Mouse (Mus musculus): Measurements from ENCODE around the gene Plxnb3. TPM values are rescaled to one million over a fixed set of nuclear protein-coding genes. Genes with fewer than 3 reads are reported as not detected.

Gene Plxnb3
- polyA plus RNA-seq, 1 experiment, result 3.1 TPM

DNA sequence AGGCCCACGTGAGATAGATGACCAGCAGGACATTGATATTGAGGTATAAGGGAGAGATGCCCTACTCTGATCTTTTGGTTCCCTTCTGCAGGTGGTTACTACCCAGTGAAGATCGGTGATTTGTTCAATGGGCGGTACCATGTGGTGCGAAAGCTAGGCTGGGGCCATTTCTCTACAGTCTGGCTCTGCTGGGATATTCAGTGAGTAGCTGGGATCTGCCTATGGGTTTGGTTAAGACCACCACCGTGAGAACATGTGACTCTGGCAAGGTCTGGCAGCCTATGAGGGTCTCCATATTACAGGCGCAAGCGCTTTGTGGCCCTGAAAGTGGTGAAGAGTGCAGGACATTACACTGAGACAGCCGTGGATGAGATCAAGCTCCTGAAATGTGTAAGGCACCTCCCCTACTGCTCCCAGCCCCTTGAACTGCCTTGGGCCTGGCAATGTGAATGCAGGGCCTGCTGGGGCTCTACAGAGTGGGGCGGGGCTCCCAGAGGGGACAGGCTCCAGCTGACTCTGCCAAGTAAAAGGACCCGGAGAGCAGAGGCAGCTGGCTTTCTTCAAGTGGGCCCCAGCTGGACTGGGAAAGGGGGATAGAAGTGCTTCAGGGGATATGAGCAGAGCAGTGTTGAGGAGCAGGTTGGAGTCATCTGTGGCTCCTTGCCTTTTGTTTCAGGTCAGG is 18.1 kb downstream of the Plxnb3 start:
- peaks cover 74% of the 10 kb centered on the region for H3K36me3 ChIP-seq (replicated peaks; ENCODE audit: low read length)
- peaks cover 31% of the 10 kb centered on the region for H3K27me3 ChIP-seq (replicated peaks)
- no peak overlapping the region for H3K4me3 ChIP-seq (replicated peaks)
- peaks cover 13% of the 10 kb centered on the region for H3K4me1 ChIP-seq
- no peak for TF ChIP-seq GATA1 (IDR thresholded peaks at IDR 0.05; ENCODE audit: borderline replicate concordance, low read length)
- no peak for TF ChIP-seq FLI1 (IDR thresholded peaks at IDR 0.05; ENCODE audit: low read length)
- no peaks in the 10 kb centered on the region for H3K9me3 ChIP-seq

DNA sequence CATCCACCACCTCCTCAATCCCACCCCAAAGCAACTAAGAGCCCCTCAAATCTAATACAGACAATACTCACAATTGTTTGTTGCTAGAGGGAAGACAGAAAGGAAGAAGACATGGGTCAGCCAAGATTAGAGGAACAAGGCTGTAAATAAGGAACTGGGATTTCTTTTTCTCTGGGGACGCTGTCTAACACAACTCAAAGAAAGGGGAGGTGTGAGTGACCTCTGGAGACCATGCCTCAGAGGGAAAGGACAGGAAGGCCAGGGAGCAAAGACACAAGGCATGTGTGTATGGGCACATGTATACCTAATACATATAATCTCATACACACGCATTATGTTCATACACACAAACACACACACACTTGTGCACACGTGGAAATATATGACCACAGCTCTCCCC is 25.3 kb downstream of the Plxnb3 start:
- Histone ChIP-seq H3K9me3 (peaks cover 8% of the 10 kb centered on the region; the same call in 1 of the 2 replicates), H3K4me1 (peaks cover 20% of the 10 kb centered on the region), H3K27me3 (replicated peaks) (peaks cover 29% of the 10 kb centered on the region), H3K4me3 (replicated peaks) (no peak overlapping the region), H3K36me3 (replicated peaks; ENCODE audit: low read length) (peaks cover 70% of the 10 kb centered on the region)
- TF ChIP-seq GATA1 (IDR thresholded peaks at IDR 0.05; ENCODE audit: borderline replicate concordance, low read length) (no peak), FLI1 (IDR thresholded peaks at IDR 0.05; ENCODE audit: low read length) (no peak)

DNA sequence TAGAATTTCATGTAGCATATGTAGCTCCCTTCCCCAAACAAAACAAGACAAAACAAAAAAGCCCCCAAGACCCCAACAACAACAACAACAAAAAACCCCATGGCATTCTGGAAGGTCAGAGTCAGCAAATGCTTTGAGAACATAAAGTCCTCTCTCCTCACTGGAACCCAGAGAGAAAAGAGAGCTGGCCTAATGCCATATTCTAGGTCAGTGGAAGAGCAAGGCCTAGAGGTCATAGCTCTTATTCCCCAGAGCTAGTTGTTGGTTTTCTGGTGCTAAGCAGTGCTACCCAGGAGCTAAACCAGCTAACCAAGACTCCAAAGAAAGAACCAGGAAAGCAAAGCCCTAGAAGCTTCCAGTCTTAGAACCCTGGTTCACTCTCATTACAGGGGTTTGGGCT is 28.8 kb downstream of the Plxnb3 start:
- H3K4me3 ChIP-seq (replicated peaks), result peak overlapping the region; percentile 93
- no peak for TF ChIP-seq FLI1 (IDR thresholded peaks at IDR 0.05; ENCODE audit: low read length)
- no peak for TF ChIP-seq GATA1 (IDR thresholded peaks at IDR 0.05; ENCODE audit: borderline replicate concordance, low read length)
- peaks cover 33% of the 10 kb centered on the region for H3K27me3 ChIP-seq (replicated peaks)
- peaks cover 10% of the 10 kb centered on the region; the same call in 1 of the 2 replicates for H3K9me3 ChIP-seq
- peaks cover 58% of the 10 kb centered on the region for H3K36me3 ChIP-seq (replicated peaks; ENCODE audit: low read length)
- H3K4me1 ChIP-seq, result peaks cover 42% of the 10 kb centered on the region

DNA sequence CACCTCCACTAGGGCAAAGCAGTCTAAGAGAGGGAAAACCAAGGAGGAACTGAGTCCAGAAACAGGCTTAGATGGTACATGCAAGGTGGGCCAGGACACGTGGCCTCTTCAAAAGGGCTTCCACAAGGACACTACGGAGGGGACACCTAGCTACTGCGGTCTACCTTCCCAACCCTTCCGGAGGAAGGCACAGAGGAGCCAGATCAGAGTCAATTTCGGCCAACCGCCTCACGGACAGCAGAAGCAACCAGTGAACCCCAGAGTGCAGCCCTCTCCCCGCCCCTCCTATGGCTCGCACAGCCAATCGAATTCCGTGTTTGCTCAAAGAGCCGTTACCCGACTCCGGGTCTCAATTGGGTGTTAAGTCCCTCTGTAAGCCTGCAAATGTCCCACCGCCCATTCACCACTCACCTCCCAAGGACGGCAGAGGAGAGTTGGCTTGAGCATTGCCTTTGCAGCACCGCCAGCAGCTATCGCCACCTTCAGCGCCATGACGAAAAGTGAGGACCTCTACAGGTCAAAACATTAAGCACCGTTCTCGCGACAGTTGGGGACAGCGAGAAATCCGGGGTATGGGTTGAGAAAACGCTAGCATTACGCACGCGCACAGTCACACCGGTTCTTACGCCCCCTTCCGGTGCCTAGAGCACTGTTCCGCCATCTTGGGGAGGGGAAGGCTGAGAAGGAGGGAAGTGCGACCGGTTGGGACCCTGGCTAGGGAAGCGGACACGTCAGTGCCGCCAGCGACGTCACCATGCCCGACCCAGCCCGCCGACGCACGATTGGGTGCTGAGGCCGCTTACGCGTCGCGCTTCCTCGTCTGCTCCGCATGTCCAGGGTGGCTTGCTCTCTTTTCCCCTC is 29.7 kb downstream of the Plxnb3 start, which contains the start of the genes Idh3g and Ssr4:
Gene Idh3g (minus strand): TSS at position 534 of the 861 bp plus-strand sequence.
Gene Ssr4 (plus strand): TSS at position 665 of the 861 bp plus-strand sequence.
- TF ChIP-seq GATA1 (IDR thresholded peaks at IDR 0.05; ENCODE audit: borderline replicate concordance, low read length), result no peak
- no peak for TF ChIP-seq FLI1 (IDR thresholded peaks at IDR 0.05; ENCODE audit: low read length)
- peaks cover 30% of the 10 kb centered on the region for H3K27me3 ChIP-seq (replicated peaks)
- peaks cover 58% of the 10 kb centered on the region for H3K36me3 ChIP-seq (replicated peaks; ENCODE audit: low read length)
- H3K9me3 ChIP-seq, result peaks cover 10% of the 10 kb centered on the region; the same call in 1 of the 2 replicates
- peak within 1 kb of the TSS; percentile 93 for H3K4me3 ChIP-seq (replicated peaks)
- H3K4me1 ChIP-seq, result peaks cover 42% of the 10 kb centered on the region

DNA sequence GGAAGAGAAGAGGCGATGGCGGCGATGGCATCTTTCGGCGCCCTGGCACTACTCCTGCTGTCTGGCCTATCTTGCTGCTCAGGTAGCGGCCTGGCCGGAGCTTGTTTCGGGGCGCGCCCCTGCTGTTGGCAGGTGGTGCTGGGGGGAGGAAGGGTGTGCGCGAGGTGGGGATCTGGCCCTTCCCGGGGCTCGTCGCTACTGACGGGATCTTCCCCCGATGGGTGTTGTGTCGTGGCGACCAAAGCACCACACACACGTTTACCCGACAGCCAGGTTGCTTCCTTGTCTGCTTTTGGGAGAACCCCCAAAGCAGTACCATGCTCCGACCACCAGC is 30.3 kb downstream of the Plxnb3 start:
- peaks cover 32% of the 10 kb centered on the region for H3K27me3 ChIP-seq (replicated peaks)
- TF ChIP-seq GATA1 (IDR thresholded peaks at IDR 0.05; ENCODE audit: borderline replicate concordance, low read length) (no peak), FLI1 (IDR thresholded peaks at IDR 0.05; ENCODE audit: low read length) (no peak)
- H3K4me1 ChIP-seq, result peaks cover 42% of the 10 kb centered on the region
- peak overlapping the region; percentile 93 for H3K4me3 ChIP-seq (replicated peaks)
- peaks cover 10% of the 10 kb centered on the region; the same call in 1 of the 2 replicates for H3K9me3 ChIP-seq
- peaks cover 57% of the 10 kb centered on the region for H3K36me3 ChIP-seq (replicated peaks; ENCODE audit: low read length)

DNA sequence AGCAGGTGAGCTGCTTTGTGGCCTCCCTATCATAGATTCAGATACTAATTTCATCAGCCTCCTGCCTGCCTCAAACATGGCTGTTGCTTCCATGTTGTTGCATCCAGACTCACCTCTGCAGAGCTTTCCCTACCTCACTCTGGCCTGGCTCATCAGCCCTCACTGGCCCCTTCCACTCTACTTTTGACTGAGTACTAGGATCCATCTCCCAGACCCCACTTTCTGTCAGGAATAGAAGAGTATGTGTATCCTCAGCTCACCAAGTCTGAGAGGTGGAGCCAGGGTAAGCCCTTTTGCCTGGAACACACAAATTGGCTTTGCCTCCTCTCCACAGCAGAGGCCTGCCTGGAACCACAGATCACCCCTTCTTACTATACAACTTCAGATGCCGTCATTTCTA is 31.6 kb downstream of the Plxnb3 start:
- peaks cover 50% of the 10 kb centered on the region for H3K36me3 ChIP-seq (replicated peaks; ENCODE audit: low read length)
- peaks cover 10% of the 10 kb centered on the region; the same call in 1 of the 2 replicates for H3K9me3 ChIP-seq
- H3K4me3 ChIP-seq (replicated peaks), result peak overlapping the region; percentile 93
- peaks cover 38% of the 10 kb centered on the region for H3K4me1 ChIP-seq
- peaks cover 31% of the 10 kb centered on the region for H3K27me3 ChIP-seq (replicated peaks)
- TF ChIP-seq GATA1 (IDR thresholded peaks at IDR 0.05; ENCODE audit: borderline replicate concordance, low read length) (no peak), FLI1 (IDR thresholded peaks at IDR 0.05; ENCODE audit: low read length) (no peak)

DNA sequence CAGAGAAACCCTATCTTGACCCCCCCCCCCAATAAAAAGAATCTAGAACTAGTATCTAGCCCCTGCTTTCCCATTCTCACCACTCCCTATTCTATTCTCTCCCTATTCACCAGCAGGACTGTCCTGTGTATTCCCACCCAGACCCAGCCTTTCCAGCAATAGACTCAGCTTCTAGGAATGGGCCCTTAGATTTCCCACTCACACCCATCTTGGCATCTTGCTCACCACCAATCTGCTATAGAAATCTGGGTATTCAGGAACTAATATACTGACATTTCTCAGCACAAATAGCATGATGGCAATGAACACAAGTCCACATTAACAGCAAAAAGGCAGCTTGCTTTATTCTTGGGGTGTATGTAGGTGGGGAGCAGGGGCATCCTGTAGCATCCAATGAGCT is 36.1 kb downstream of the Plxnb3 start:
- TF ChIP-seq GATA1 (IDR thresholded peaks at IDR 0.05; ENCODE audit: borderline replicate concordance, low read length), result no peak
- no peak for TF ChIP-seq FLI1 (IDR thresholded peaks at IDR 0.05; ENCODE audit: low read length)
- Histone ChIP-seq H3K4me3 (replicated peaks) (no peak overlapping the region), H3K4me1 (peaks cover 20% of the 10 kb centered on the region), H3K36me3 (replicated peaks; ENCODE audit: low read length) (peaks cover 56% of the 10 kb centered on the region), H3K9me3 (no peaks in the 10 kb centered on the region), H3K27me3 (replicated peaks) (peaks cover 38% of the 10 kb centered on the region)

DNA sequence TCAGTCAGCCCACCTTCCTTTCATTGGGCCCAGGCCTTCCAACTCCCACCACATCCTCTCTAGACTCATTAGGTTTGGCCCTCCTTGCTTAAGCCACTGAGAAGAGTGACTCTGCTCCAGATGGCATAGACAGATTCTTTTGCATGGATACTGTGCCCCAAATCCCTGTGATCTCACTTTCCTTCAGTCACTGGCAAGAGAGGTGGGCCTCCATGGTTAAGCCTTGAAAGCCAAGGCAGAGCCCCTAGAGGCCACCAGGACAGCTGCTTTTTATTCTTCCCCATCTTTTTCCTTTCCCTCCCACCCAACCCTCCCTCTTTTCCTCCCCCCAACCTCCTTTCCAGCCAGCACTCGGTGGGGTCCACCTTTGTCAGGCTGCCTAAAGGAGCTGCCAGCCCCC is 36.6 kb downstream of the Plxnb3 start:
- Histone ChIP-seq H3K9me3 (no peaks in the 10 kb centered on the region), H3K27me3 (replicated peaks) (peaks cover 40% of the 10 kb centered on the region), H3K4me3 (replicated peaks) (no peak overlapping the region), H3K4me1 (peaks cover 21% of the 10 kb centered on the region), H3K36me3 (replicated peaks; ENCODE audit: low read length) (peaks cover 54% of the 10 kb centered on the region)
- TF ChIP-seq FLI1 (IDR thresholded peaks at IDR 0.05; ENCODE audit: low read length) (no peak), GATA1 (IDR thresholded peaks at IDR 0.05; ENCODE audit: borderline replicate concordance, low read length) (no peak)

DNA sequence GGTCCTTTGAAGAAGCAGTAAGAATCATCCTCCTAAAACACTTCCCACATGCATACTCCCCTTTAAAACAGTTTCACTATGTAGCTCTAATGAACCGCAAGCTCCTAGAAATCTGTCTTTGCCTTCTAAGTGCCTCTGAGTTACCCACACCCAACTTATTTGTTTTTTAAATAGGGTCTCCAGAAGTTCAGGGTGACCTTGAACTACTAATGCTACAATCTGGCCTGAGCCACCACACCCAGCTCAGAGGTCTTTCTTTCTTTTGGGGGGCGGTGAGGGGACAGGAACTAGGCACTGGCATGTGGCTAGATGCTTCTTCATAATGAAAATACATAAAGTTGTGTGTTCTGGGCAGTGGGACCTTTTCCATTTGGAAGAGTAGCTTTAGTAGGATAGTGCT is 40.6 kb downstream of the Plxnb3 start:
- H3K4me1 ChIP-seq, result peaks cover 9% of the 10 kb centered on the region
- TF ChIP-seq GATA1 (IDR thresholded peaks at IDR 0.05; ENCODE audit: borderline replicate concordance, low read length) (no peak), FLI1 (IDR thresholded peaks at IDR 0.05; ENCODE audit: low read length) (no peak)
- no peak overlapping the region for H3K4me3 ChIP-seq (replicated peaks)
- no peaks in the 10 kb centered on the region for H3K9me3 ChIP-seq
- peaks cover 55% of the 10 kb centered on the region for H3K27me3 ChIP-seq (replicated peaks)
- peaks cover 17% of the 10 kb centered on the region for H3K36me3 ChIP-seq (replicated peaks; ENCODE audit: low read length)

DNA sequence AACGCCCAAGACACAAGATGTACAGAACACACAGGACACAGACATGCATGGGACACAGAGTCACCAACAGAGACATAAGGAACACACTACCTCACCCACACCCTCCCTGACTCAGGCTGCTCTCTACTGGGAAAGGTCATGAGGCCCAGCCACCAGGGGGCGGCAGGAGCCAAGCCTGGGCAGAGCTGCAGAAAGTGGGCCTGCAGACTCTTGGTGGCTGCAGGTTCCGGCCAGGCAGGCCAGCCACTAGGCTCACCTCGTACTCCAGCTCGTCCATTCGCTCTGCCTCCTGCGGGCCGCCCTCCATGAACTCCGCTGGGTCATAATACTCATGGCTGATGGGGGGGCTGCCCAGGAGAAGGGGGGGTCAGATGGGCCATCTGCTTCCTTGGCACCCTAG is 41.6 kb downstream of the Plxnb3 start:
- TF ChIP-seq FLI1 (IDR thresholded peaks at IDR 0.05; ENCODE audit: low read length) (no peak), GATA1 (IDR thresholded peaks at IDR 0.05; ENCODE audit: borderline replicate concordance, low read length) (no peak)

More for the DNA sequence above, 41.6 kb downstream of the Plxnb3 start:
- Histone ChIP-seq H3K4me3 (replicated peaks) (no peak overlapping the region), H3K36me3 (replicated peaks; ENCODE audit: low read length) (peaks cover 13% of the 10 kb centered on the region), H3K4me1 (peaks cover 9% of the 10 kb centered on the region), H3K9me3 (no peaks in the 10 kb centered on the region), H3K27me3 (replicated peaks) (peaks cover 55% of the 10 kb centered on the region)
